Mouse (Mus musculus) embryonic facial prominence, embryonic 11.5 days (tissue): ENCODE data around the gene Paics. TPM values are rescaled to one million over a fixed set of nuclear protein-coding genes. Genes with fewer than 3 reads are reported as not detected.

Source experiments
- ATAC-seq: fragments of 200-750 bp; cut with Nextera tagmentation; replicated peaks from 2 replicates; pipeline ENCODE4 v1.8.0; 2017; ENCODE audit warnings: low read depth; ENCODE audit not compliant: insufficient number of reproducible peaks, low FRiP score, low TSS enrichment
- DNase-seq: peaks from one replicate; pipeline ENCODE4 v3.0.0-alpha.2; 2015; ENCODE audit warnings: low spot score
- H3K27ac ChIP-seq: fragments of 300-500 bp; sonication (generic); replicated peaks from 2 replicates; pipeline ENCODE4 v1.5.1; 2014; ENCODE audit warnings: mild to moderate bottlenecking, low read depth, low read length, control low read depth
- H3K27me3 ChIP-seq: fragments of 300-500 bp; sonication (generic); 2 replicates; pipeline ENCODE4 v1.6.1; 2014; ENCODE audit warnings: mild to moderate bottlenecking, low read length, moderate library complexity, mixed read lengths; ENCODE audit not compliant: control insufficient read depth, insufficient read depth
- H3K36me3 ChIP-seq: fragments of 300-500 bp; sonication (generic); replicated peaks from 2 replicates; pipeline ENCODE4 v1.6.1; 2014; ENCODE audit warnings: low read depth, mild to moderate bottlenecking, low read length, moderate library complexity, mixed read lengths; ENCODE audit not compliant: control insufficient read depth, insufficient read depth
- H3K4me1 ChIP-seq: fragments of 300-500 bp; sonication (generic); 2 replicates; pipeline ENCODE4 v1.6.1; 2014; ENCODE audit warnings: low read length, mixed read lengths; ENCODE audit not compliant: control insufficient read depth, insufficient read depth
- H3K4me2 ChIP-seq: fragments of 300-500 bp; sonication (generic); 2 replicates; pipeline ENCODE4 v1.6.1; 2014; ENCODE audit warnings: low read depth, mild to moderate bottlenecking, control low read depth, low read length, moderate library complexity
- H3K4me3 ChIP-seq: fragments of 300-500 bp; sonication (generic); 2 replicates; pipeline ENCODE4 v1.5.1; 2014; ENCODE audit warnings: low read depth, low read length, control low read depth
- H3K9ac ChIP-seq: fragments of 300-500 bp; sonication (generic); replicated peaks from 2 replicates; pipeline ENCODE4 v1.6.1; 2014; ENCODE audit warnings: mild to moderate bottlenecking, control low read depth, low read length
- H3K9me3 ChIP-seq: fragments of 300-500 bp; sonication (generic); replicated peaks from 2 replicates; pipeline ENCODE4 v1.6.1; 2016; ENCODE audit warnings: mild to moderate bottlenecking, low read length, inconsistent platforms, mixed read lengths; ENCODE audit not compliant: control insufficient read depth
- WGBS: fragments of 180-500 bp; shearing (Covaris S2); extraction: QIAGEN DNeasy Blood & Tissue Kit; methylation state at CpG from one replicate; pipeline ENCODE4 v1.1.7; 2014; 5-methylcytosine and 5-hydroxymethylcytosine counted together
- polyA plus RNA-seq: library from polyadenylated mRNA; unstranded; fragments of >200 nt; fragmentation: Nextera tagmentation; extraction: Ambion mirVana; gene quantifications from 2 replicates; pipeline ENCODE4 v1.2.1, GENCODE M21; 2014

The Paics gene
- polyA plus RNA-seq, 1 experiment from 2014 or later, result 466 TPM

DNA sequence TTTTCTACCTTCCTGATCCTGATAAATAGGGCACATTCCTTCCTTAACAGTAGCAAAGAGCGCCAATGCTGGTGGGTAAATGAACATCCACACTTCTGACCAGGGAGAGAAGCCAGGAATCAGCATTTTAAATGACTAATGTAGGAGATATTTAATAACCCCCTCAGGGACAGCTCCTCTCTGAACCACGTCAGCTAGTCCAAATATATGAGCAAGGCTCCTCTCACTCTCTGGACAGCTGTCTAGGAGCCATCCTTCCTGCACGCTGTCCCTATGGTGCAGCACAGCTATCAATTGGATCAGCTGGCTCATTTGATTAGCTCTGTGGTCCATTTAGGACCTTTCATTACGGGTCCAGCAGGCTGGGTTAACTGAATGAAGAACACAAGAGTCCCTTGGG lies 28.3 kb upstream of the Paics start:
- Histone ChIP-seq H3K27me3 (no peaks in the 10 kb centered on the region), H3K4me2 (no peak overlapping the region), H3K9me3 (no peaks in the 10 kb centered on the region), H3K4me1 (no peaks in the 10 kb centered on the region), H3K4me3 (no peak overlapping the region), H3K36me3 (peaks cover 6% of the 10 kb centered on the region), H3K9ac (no peak overlapping the region), H3K27ac (no peak overlapping the region)
- 86% methylated on average over 4 of the region's 4 CpGs for WGBS
- DNase-seq, result no peak
- no peak for ATAC-seq

DNA sequence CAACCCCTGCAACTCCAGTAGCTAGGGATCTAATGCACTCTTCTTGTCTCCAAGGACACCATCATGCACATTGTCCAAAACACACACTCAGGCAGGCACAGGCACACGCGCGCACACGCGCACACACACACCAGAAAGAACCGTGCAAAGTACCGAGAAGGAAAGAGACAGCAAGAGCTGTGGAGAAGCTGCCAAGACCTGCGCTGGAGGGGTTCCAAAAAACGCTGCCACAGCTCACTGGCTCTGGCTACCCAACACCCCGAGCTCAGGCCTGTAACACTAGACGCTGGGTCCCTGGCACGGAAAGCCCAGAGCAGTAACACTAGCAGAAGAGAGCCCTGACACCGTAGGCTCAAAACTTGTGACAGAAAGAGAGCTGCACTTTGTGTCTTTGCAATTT lies 27.7 kb upstream of the Paics start:
- no peaks in the 10 kb centered on the region for H3K4me1 ChIP-seq
- DNase-seq (no peak), ATAC-seq (no peak)
- H3K4me3 ChIP-seq, result no peak overlapping the region
- H3K9ac ChIP-seq, result no peak overlapping the region
- H3K27me3 ChIP-seq, result no peaks in the 10 kb centered on the region
- H3K9me3 ChIP-seq, result no peaks in the 10 kb centered on the region
- no peak overlapping the region for H3K4me2 ChIP-seq
- peaks cover 6% of the 10 kb centered on the region for H3K36me3 ChIP-seq
- 94% methylated on average over 13 of the region's 13 CpGs for WGBS
- H3K27ac ChIP-seq, result no peak overlapping the region

DNA sequence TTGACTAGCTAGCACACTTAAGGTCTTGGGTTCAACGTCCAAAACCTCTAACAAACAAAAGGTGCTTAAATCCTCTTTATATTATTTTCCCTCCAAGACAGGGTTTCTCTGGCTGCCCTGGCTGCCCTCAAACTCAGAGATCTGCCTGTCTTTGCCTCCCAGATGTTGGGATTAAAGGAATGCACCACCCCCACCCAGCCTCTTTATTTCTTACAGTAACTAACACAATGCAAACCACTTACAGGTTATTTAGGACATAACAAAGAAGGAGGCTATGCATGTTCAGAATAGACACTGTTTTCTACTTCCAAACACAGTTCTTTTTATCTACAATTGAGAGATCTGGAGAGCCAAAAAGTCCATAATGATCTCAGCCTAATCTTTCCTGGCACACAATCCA lies 26.8 kb upstream of the Paics start:
- peaks cover 3% of the 10 kb centered on the region; the same call in 1 of the 2 replicates for H3K4me1 ChIP-seq
- no peaks in the 10 kb centered on the region for H3K27me3 ChIP-seq
- no peak for ATAC-seq
- H3K36me3 ChIP-seq, result peaks cover 6% of the 10 kb centered on the region
- H3K27ac ChIP-seq, result no peak overlapping the region
- H3K9ac ChIP-seq, result no peak overlapping the region
- H3K4me2 ChIP-seq, result no peak overlapping the region
- H3K9me3 ChIP-seq, result no peaks in the 10 kb centered on the region
- DNase-seq, result no peak
- 79% methylated on average over 1 of the region's 1 CpGs for WGBS
- no peak overlapping the region for H3K4me3 ChIP-seq

DNA sequence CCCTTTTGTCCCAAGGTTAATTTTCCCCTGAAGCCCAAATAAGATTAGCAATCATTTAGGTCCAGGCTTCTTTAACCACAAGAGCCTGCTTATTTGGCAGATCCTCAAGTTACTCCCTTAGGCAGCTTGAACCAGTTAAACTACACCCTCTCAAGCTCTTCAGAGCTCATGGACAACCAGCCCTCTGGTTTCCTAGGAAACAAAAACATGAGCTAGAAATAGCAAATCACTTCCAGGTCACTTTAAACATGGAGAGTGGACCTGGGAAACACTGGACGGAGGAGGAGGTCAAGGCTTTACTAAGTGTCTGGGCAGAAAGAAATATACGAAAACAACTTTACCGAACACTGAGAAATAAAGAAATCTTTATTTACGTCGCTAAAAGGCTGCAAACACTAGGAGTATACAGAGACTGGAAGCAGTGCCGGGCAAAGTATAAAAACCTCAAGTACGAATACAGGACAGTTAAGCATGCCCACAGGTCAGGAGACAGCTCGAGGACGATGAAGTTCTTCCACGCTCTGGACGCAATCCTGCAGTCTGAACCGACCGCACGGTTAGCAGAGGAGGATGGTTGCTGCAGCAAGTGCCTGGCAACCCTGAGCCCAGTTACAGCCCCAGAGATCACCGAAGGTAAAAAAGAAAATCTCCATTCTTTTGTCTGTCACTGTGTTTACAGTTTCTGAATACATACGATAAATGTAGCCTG lies 22.8 kb upstream of the Paics start:
- H3K27ac ChIP-seq, result no peak overlapping the region
- H3K27me3 ChIP-seq, result no peaks in the 10 kb centered on the region
- H3K4me1 ChIP-seq, result peaks cover 3% of the 10 kb centered on the region; the same call in 1 of the 2 replicates
- DNase-seq, result peak; percentile 81
- H3K4me3 ChIP-seq, result no peak overlapping the region
- H3K4me2 ChIP-seq, result no peak overlapping the region
- H3K9me3 ChIP-seq, result no peaks in the 10 kb centered on the region
- H3K36me3 ChIP-seq, result peaks cover 3% of the 10 kb centered on the region; the same call in 1 of the 2 replicates
- peak; percentile 52; the same call in 1 of the 2 replicates for ATAC-seq
- 60% methylated on average over 16 of the region's 16 CpGs for WGBS
- H3K9ac ChIP-seq, result no peak overlapping the region

DNA sequence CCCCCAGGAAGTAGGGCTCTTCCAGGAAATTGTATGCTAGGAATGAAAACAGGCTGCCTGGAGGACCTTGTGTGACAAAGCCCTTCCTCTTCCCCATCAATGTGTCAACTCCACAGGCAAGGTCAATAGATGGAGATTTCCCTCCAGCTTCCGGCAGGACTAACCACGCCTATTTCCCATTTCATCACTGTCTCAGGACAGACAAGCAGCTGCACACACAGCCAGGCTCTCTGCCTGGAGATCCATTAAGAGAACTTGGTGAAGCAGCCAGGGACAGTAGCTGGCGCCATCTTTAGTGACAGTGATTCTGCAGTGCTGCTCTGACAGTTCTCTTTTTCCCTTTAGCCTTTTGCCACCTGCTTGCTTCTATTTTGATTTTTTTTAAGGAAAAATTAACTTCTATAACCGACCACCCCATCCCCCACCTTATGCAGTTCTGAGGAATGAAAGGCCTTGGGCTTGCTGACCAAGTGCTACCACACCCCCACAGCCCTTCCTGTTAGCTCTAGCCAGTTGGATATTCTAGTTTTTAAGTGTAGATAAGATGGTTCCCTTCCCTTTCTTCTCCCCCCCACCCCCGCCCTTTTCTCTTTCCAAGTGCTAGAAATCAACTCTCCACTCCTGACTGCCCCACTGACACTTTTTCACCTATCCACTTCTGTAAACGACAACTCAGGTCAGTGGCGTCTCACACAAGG lies 21.8 kb upstream of the Paics start:
- ATAC-seq (no peak), DNase-seq (peak; percentile 13)
- 75% methylated on average over 7 of the region's 7 CpGs for WGBS
- H3K9me3 ChIP-seq, result no peaks in the 10 kb centered on the region
- H3K9ac ChIP-seq, result no peak overlapping the region
- peaks cover 3% of the 10 kb centered on the region; the same call in 1 of the 2 replicates for H3K4me1 ChIP-seq
- no peak overlapping the region for H3K4me2 ChIP-seq
- no peak overlapping the region for H3K27ac ChIP-seq
- H3K36me3 ChIP-seq, result peaks cover 3% of the 10 kb centered on the region; the same call in 1 of the 2 replicates
- no peaks in the 10 kb centered on the region for H3K27me3 ChIP-seq
- no peak overlapping the region for H3K4me3 ChIP-seq

DNA sequence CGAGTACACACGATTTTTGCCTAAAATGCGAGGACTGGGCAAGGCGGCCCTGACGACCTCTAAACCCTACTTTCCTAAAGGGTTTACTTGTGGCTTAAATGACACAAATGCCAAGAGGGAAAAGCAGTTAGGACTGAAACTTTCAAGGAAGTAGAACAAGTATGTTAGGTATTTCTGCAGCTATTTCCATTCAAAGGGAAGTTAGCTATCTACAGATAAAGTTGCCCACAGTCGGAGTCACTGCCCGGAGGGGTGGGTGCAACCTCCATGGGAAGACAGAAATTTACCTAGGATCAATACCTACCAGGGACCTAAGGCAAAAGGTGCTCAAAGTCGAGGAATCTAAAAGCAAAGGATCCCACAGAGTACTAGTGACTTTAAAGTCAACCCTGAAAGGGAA lies 11.4 kb upstream of the Paics start:
- H3K9me3 ChIP-seq, result no peaks in the 10 kb centered on the region
- no peak overlapping the region for H3K4me2 ChIP-seq
- ATAC-seq (no peak), DNase-seq (no peak)
- no peaks in the 10 kb centered on the region for H3K27me3 ChIP-seq
- H3K27ac ChIP-seq, result no peak overlapping the region
- no peak overlapping the region for H3K4me3 ChIP-seq
- no peaks in the 10 kb centered on the region for H3K4me1 ChIP-seq
- H3K9ac ChIP-seq, result no peak overlapping the region
- H3K36me3 ChIP-seq, result no peaks in the 10 kb centered on the region
- WGBS, result 93% methylated on average over 8 of the region's 8 CpGs

DNA sequence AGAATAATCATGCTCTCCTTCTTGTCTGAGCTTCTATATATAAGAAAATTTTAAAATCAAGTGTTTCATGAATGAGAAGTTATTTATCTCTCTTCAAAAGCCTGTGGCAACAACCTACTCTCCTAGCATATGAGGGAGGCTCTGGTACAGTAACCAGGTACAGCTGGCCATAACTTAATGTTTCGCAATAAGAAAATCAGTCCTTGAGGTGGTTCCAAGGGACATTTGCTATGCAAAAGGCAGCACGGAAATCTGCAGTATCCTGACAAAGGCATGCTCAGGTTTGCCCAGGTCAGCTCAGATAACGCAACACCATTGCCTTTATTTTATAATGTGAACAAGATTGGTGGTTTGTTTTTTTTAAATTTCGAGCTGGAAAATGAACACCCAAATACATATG lies 9.1 kb upstream of the Paics start:
- Histone ChIP-seq H3K4me1 (no peaks in the 10 kb centered on the region), H3K27ac (no peak overlapping the region), H3K36me3 (no peaks in the 10 kb centered on the region), H3K4me3 (no peak overlapping the region), H3K4me2 (no peak overlapping the region), H3K9ac (no peak overlapping the region), H3K9me3 (no peaks in the 10 kb centered on the region), H3K27me3 (no peaks in the 10 kb centered on the region)
- WGBS, result 89% methylated on average over 4 of the region's 4 CpGs
- DNase-seq (no peak), ATAC-seq (no peak)

DNA sequence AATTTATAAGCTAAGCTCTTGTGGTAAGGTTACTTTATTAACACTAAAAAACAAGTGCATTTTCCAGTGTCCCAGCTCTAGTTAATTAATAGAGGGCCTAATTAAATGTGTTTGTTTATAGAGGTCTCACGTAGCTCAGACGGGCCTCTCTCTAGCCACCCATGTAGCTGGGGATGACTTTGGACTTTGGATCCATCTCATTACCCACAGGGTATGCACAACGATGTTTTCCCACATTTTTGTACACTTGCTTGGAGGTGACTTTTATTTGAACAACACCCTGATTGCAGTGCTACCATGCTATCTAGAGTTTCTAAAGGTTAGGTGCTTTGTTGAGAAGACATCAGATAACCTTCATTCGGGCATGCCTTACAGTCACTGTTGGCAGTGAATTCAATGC lies 8.6 kb upstream of the Paics start:
- ATAC-seq (no peak), DNase-seq (no peak)
- Histone ChIP-seq H3K27ac (no peak overlapping the region), H3K36me3 (no peaks in the 10 kb centered on the region), H3K27me3 (no peaks in the 10 kb centered on the region), H3K9ac (no peak overlapping the region), H3K4me1 (no peaks in the 10 kb centered on the region), H3K9me3 (no peaks in the 10 kb centered on the region), H3K4me2 (no peak overlapping the region), H3K4me3 (no peak overlapping the region)
- 93% methylated on average over 4 of the region's 4 CpGs for WGBS
